In genomic region chrX:52159621-52160020, GRCm38 (mm10) we compare ENCODE assay signal across 24 mouse cellular contexts. TPM values are rescaled to one million over a fixed set of nuclear protein-coding genes. Genes with fewer than 3 reads are reported as not detected.
"Had no signal": no experiment of that assay in that cellular context is flagged by ENCODE, and none has a peak within 500 bp of the region (broad histone marks: within the 10 kb centered on the region; RNA-seq: fewer than 3 reads in every experiment).

No protein-coding gene starts in this region.

- DNase-seq: gastrocnemius, adult 2 months; gastrocnemius, postnatal 10 days; gastrocnemius, postnatal 25 days; heart, adult 2 months; heart, postnatal 10 days; heart, postnatal 4 days; kidney, adult 18-20 months; kidney, adult 8-10 months; kidney, postnatal 10 days; kidney, postnatal 25 days; kidney, postnatal 4 days; liver, embryonic 13.5 days had no signal

- H3K4me1 ChIP-seq: hindbrain, embryonic 12.5 days; intestine, embryonic 15.5 days; limb, embryonic 12.5 days had no signal

- H3K27me3 ChIP-seq: heart, embryonic 12.5 days; intestine, embryonic 15.5 days had no signal

- H3K36me3 ChIP-seq: heart, embryonic 10.5 days; heart, embryonic 12.5 days; hindbrain, embryonic 10.5 days; hindbrain, embryonic 12.5 days; intestine, embryonic 15.5 days; limb, embryonic 10.5 days; limb, embryonic 12.5 days; liver, embryonic 13.5 days had no signal

- H3K9me3 ChIP-seq: heart, embryonic 10.5 days; heart, embryonic 12.5 days; hindbrain, embryonic 10.5 days; hindbrain, embryonic 12.5 days; intestine, embryonic 15.5 days; limb, embryonic 10.5 days; limb, embryonic 12.5 days; liver, embryonic 13.5 days had no signal

- H3K4me3 ChIP-seq: gastrocnemius, adult 2 months; heart, adult 2 months; heart, embryonic 10.5 days; heart, embryonic 12.5 days; hindbrain, embryonic 10.5 days; hindbrain, embryonic 12.5 days; intestine, embryonic 15.5 days; layer of hippocampus, adult 2 months; left cerebral cortex, adult 2 months; limb, embryonic 10.5 days; limb, embryonic 12.5 days; liver, embryonic 13.5 days had no signal

- H3K27ac ChIP-seq: gastrocnemius, adult 2 months; heart, adult 2 months; heart, embryonic 10.5 days; hindbrain, embryonic 10.5 days; hindbrain, embryonic 12.5 days; hindbrain, embryonic 14.5 days; intestine, embryonic 15.5 days; layer of hippocampus, adult 2 months; left cerebral cortex, adult 2 months; limb, embryonic 10.5 days; limb, embryonic 12.5 days; liver, embryonic 13.5 days had no signal

- H3K9ac ChIP-seq: heart, embryonic 12.5 days; hindbrain, embryonic 12.5 days; hindbrain, embryonic 14.5 days; intestine, embryonic 15.5 days; limb, embryonic 12.5 days; liver, embryonic 13.5 days had no signal

- H3K4me2 ChIP-seq: heart, embryonic 12.5 days; hindbrain, embryonic 12.5 days; hindbrain, embryonic 14.5 days; intestine, embryonic 15.5 days; limb, embryonic 12.5 days; liver, embryonic 13.5 days had no signal

- ATAC-seq: hindbrain, embryonic 16.5 days; inflammation-experienced regulatory T-cells, adult 6 months; intestine, embryonic 15.5 days had no signal

RNA-seq across cellular contexts. Expression of gene Gpc4, which starts 5.4 kb away (rescaled TPM):
- polyA plus RNA-seq: inflammation-experienced regulatory T-cells, adult 6 months had no signal
